Comparison of ENCODE assay signal across 14 mouse cellular contexts in genomic region chr11:84497944-84498343, GRCm38 (mm10). TPM values are rescaled to one million over a fixed set of nuclear protein-coding genes. Genes with fewer than 3 reads are reported as not detected.
A peak's percentile ranks its signal among the peaks of the same experiment; 100 is the strongest.
DNase-seq lines count a peak whose midpoint lies in the region; ATAC-seq and TF ChIP-seq lines count a peak whose summit lies in the region.
"Had no signal": no experiment of that assay in that cellular context is flagged by ENCODE, and none has a peak within 500 bp of the region (broad histone marks: within the 10 kb centered on the region; RNA-seq: fewer than 3 reads in every experiment).

No protein-coding gene starts in this region.

- peaks cover 29% of the 10 kb centered on the region for H3K36me3 ChIP-seq in hindbrain, embryonic 14.5 days (replicated peaks; ENCODE audit: control insufficient read depth, insufficient read depth)
- peaks cover 48% of the 10 kb centered on the region for H3K36me3 ChIP-seq in hindbrain, embryonic 10.5 days
- peaks cover 3% of the 10 kb centered on the region; the same call in 1 of the 2 replicates for H3K36me3 ChIP-seq in lung, postnatal 0 days (ENCODE audit: insufficient read depth, low read length)

- no peak for TF ChIP-seq EP300 in lung, postnatal 0 days (IDR thresholded peaks at IDR 0.05)

- WGBS in hindbrain, embryonic 14.5 days = 72% methylated on average over 2 of the region's 2 CpGs
- WGBS in hindbrain, embryonic 10.5 days = 77% methylated on average over 2 of the region's 2 CpGs
- 72% methylated on average over 2 of the region's 2 CpGs for WGBS in lung, postnatal 0 days

- no peak overlapping the region for H3K9ac ChIP-seq in hindbrain, embryonic 14.5 days
- H3K9ac ChIP-seq in lung, postnatal 0 days (replicated peaks; ENCODE audit: low read depth) = no peak overlapping the region
- H3K9ac ChIP-seq: hindbrain, embryonic 15.5 days; neural tube, embryonic 15.5 days had no signal

- peak; percentile 31 for DNase-seq in hindbrain, embryonic 14.5 days (ENCODE audit: low spot score)
- no peak for DNase-seq in hindbrain, embryonic 10.5 days (ENCODE audit: low spot score)
- no peak for DNase-seq in lung, postnatal 0 days (ENCODE audit: low spot score)
- DNase-seq in lung, postnatal 10 days = no peak
- peak; percentile 51 for DNase-seq in R1 (ENCODE audit: low read depth, low spot score)
- DNase-seq in embryo, embryonic 11 days = peak; percentile 13
- DNase-seq in frontal cortex, postnatal 36 days (ENCODE audit: low spot score in 2 of 2) = no peak
- DNase-seq: heart, adult 11 months; thymus, postnatal 14 days had no signal

- H3K4me2 ChIP-seq in hindbrain, embryonic 14.5 days (replicated peaks) = no peak overlapping the region
- H3K4me2 ChIP-seq in lung, postnatal 0 days (replicated peaks; ENCODE audit: low read depth, low read length) = no peak overlapping the region
- H3K4me2 ChIP-seq: hindbrain, embryonic 15.5 days; neural tube, embryonic 15.5 days had no signal

- H3K27me3 ChIP-seq in hindbrain, embryonic 14.5 days (ENCODE audit: control insufficient read depth, insufficient read depth, low read length) = no peaks in the 10 kb centered on the region
- H3K27me3 ChIP-seq in hindbrain, embryonic 10.5 days (ENCODE audit: insufficient read depth, poor library complexity, severe bottlenecking) = no peaks in the 10 kb centered on the region
- no peaks in the 10 kb centered on the region for H3K27me3 ChIP-seq in lung, postnatal 0 days (replicated peaks; ENCODE audit: insufficient read depth, low read length)
- H3K27me3 ChIP-seq: hindbrain, embryonic 15.5 days; neural tube, embryonic 15.5 days had no signal

- H3K4me3 ChIP-seq in hindbrain, embryonic 14.5 days (replicated peaks; ENCODE audit: low read length) = no peak overlapping the region
- no peak overlapping the region for H3K4me3 ChIP-seq in hindbrain, embryonic 10.5 days
- H3K4me3 ChIP-seq in lung, postnatal 0 days (ENCODE audit: low read depth, low read length) = no peak overlapping the region
- H3K4me3 ChIP-seq: forebrain, embryonic 10.5 days; hindbrain, embryonic 15.5 days; neural tube, embryonic 15.5 days had no signal

- H3K4me1 ChIP-seq in hindbrain, embryonic 14.5 days (replicated peaks; ENCODE audit: control insufficient read depth, insufficient read depth, low read length) = peaks cover 12% of the 10 kb centered on the region
- no peaks in the 10 kb centered on the region for H3K4me1 ChIP-seq in hindbrain, embryonic 10.5 days (replicated peaks)
- no peaks in the 10 kb centered on the region for H3K4me1 ChIP-seq in lung, postnatal 0 days (ENCODE audit: insufficient read depth, low read depth, low read length)

- TF ChIP-seq CTCF in lung, postnatal 0 days (IDR thresholded peaks at IDR 0.05) = peak; percentile 51

- no peak overlapping the region for H3K27ac ChIP-seq in hindbrain, embryonic 14.5 days
- H3K27ac ChIP-seq in hindbrain, embryonic 10.5 days = no peak overlapping the region
- H3K27ac ChIP-seq in lung, postnatal 0 days (ENCODE audit: low read length) = no peak overlapping the region
- H3K27ac ChIP-seq: forebrain, embryonic 10.5 days; macrophage; neural tube, embryonic 15.5 days had no signal

- H3K9me3 ChIP-seq in hindbrain, embryonic 14.5 days (ENCODE audit: control insufficient read depth, low read length) = no peaks in the 10 kb centered on the region
- no peaks in the 10 kb centered on the region for H3K9me3 ChIP-seq in hindbrain, embryonic 10.5 days
- no peaks in the 10 kb centered on the region for H3K9me3 ChIP-seq in lung, postnatal 0 days (ENCODE audit: low read length)
- H3K9me3 ChIP-seq: forebrain, embryonic 10.5 days; hindbrain, embryonic 15.5 days; neural tube, embryonic 15.5 days had no signal

- no peak for ATAC-seq in hindbrain, embryonic 14.5 days (ENCODE audit: low FRiP score)
- ATAC-seq in lung, postnatal 0 days = no peak
- ATAC-seq in megakaryocyte-erythroid progenitor cell, adult 5-6 weeks (replicated peaks; ENCODE audit: low FRiP score, low TSS enrichment, poor library complexity, severe bottlenecking) = no peak

RNA-seq across cellular contexts. Expression of gene Aatf, which starts 15.4 kb away (rescaled TPM):
- 44.5 and 45.3 TPM in 2 replicates for polyA plus RNA-seq in hindbrain, embryonic 14.5 days (2014; fragmentation: Nextera tagmentation; extraction: Ambion mirVana)
- polyA plus RNA-seq in hindbrain, embryonic 10.5 days (2016; fragmentation: Nextera tagmentation; extraction: Ambion mirVana) = 46.8 and 52.1 TPM in 2 replicates
- 19.4 and 20.9 TPM in 2 replicates for polyA plus RNA-seq in lung, postnatal 0 days (2015; fragmentation: Nextera tagmentation; extraction: Ambion mirVana)
- 60.7 and 101 TPM in 2 replicates for total RNA-seq in megakaryocyte-erythroid progenitor cell, adult 5-6 weeks (2014; fragmentation: Nextera tagmentation)
- total RNA-seq in megakaryocyte-erythroid progenitor cell, adult 5-6 weeks (2017) = 177 and 220 TPM in 2 replicates

RNA-seq across cellular contexts. Expression of gene Lhx1, which starts 27.4 kb away (rescaled TPM):
- polyA plus RNA-seq in hindbrain, embryonic 14.5 days (2014; fragmentation: Nextera tagmentation; extraction: Ambion mirVana) = 43.2 and 46.4 TPM in 2 replicates
- 9.8 and 30.5 TPM in 2 replicates for polyA plus RNA-seq in hindbrain, embryonic 10.5 days (2016; fragmentation: Nextera tagmentation; extraction: Ambion mirVana)
- polyA plus RNA-seq in lung, postnatal 0 days (2015; fragmentation: Nextera tagmentation; extraction: Ambion mirVana) = 0.26 TPM in 2 replicates
- not detected in 2 replicates for total RNA-seq in megakaryocyte-erythroid progenitor cell, adult 5-6 weeks (2014; fragmentation: Nextera tagmentation)
- total RNA-seq in megakaryocyte-erythroid progenitor cell, adult 5-6 weeks (2017) = not detected in 2 replicates
- polyA plus RNA-seq: macrophage had no signal

Comparison
In these comparisons a context has a peak if more than half of its experiments do, and no peak if none do; other contexts are left out.
1. DNase-seq: peak in hindbrain, embryonic 14.5 days (single experiment), R1 (single experiment) and embryo, embryonic 11 days (single experiment); none in hindbrain, embryonic 10.5 days (single experiment), lung, postnatal 0 days (single experiment), lung, postnatal 10 days (single experiment) and frontal cortex, postnatal 36 days (0 of 2).